Mouse (Mus musculus): ENCODE results near the gene Hoxd3. TPM values are rescaled to one million over a fixed set of nuclear protein-coding genes. Genes with fewer than 3 reads are reported as not detected.

The Hoxd3 gene
- polyA plus RNA-seq, 1 experiment from 2014 or later: 3.2 TPM

DNA sequence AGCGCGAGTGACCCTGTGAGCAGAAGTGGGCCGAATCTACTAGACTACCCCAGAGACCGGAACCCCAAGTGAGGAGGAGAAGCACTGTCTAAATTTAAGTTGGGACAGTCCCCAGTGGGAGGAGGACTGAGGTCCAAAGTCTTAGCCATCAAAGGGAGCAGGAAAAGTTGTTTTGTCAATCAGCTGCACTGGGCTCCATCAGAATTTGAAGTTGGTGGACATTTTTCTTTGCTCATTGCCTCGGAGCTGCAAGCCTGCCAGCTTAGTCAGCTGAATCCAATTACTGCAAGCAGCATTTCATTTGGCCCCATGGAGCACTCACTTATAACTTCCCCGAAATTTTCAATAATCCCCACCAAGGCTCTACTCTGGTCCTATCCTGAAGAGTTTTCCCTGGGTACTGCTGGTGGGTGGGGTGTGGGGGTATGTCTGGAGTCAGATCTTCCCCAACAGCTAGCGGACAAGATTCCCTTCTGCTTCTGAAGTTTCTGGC lies 25.9 kb downstream of the Hoxd3 start:
- no peak for TF ChIP-seq CTCF (IDR thresholded peaks at IDR 0.05; ENCODE audit: low read depth)
- H3K9me3 ChIP-seq (ENCODE audit: control insufficient read depth): no peaks in the 10 kb centered on the region
- no peaks in the 10 kb centered on the region for H3K4me1 ChIP-seq (replicated peaks; ENCODE audit: control insufficient read depth, insufficient read depth, low read length)
- H3K27me3 ChIP-seq (replicated peaks; ENCODE audit: control insufficient read depth, insufficient read depth, low read length): peaks cover 90% of the 10 kb centered on the region
- H3K27ac ChIP-seq (ENCODE audit: low read depth, low read length): no peak overlapping the region
- H3K4me2 ChIP-seq (replicated peaks; ENCODE audit: low read depth): no peak overlapping the region
- 44% methylated on average over 7 of the region's 7 CpGs for WGBS
- no peak overlapping the region for H3K4me3 ChIP-seq (ENCODE audit: low read depth, low read length)
- no peak overlapping the region for H3K9ac ChIP-seq (ENCODE audit: low read depth, low read length)
- no peaks in the 10 kb centered on the region; the same call in 1 of the 2 replicates for H3K36me3 ChIP-seq (ENCODE audit: control insufficient read depth, insufficient read depth)
- no peak for ATAC-seq

DNA sequence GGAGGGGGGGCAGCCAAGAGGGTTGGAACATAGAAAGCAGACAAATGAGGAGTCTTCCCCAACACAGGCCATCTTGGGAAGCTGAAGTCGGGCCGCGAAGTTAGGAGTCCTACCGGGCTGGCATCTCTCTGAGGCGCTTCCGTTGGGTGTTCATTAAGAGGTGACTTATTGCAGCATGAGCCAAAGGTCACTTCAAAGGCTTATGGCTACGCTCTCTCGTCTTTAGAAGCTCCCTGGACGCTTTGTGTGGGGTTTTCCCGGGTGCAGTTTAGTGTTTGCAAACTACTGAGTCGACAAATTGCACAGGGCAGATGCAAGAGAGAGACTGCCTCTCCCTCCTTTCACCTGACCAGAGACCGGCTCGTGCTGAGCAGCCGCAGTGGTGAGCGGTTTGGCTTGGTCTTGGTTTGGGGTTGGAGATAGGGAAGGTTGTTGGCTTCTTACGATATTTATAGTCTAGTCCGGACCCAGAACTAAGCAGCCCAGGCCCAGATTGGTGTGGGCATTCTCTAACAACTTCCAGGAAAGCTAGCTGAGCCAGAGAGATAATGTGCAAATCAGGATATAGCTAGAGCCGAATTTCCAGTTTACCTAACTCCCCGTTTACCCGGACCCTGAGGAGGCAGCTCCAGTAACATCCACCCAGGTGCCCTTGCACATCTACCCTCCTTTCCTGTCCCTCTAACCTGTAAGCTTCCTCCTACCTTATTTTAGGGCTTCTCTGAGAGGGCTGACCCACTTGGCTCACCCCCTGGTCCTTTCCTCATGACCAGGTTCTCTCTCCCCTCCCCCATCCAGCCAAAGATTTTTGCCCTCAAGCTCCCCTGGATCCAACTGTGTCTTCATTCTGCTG lies 27.1 kb downstream of the Hoxd3 start:
- peaks cover 85% of the 10 kb centered on the region for H3K27me3 ChIP-seq (replicated peaks; ENCODE audit: control insufficient read depth, insufficient read depth, low read length)
- H3K9me3 ChIP-seq (ENCODE audit: control insufficient read depth): no peaks in the 10 kb centered on the region
- H3K9ac ChIP-seq (ENCODE audit: low read depth, low read length): no peak overlapping the region
- TF ChIP-seq CTCF (IDR thresholded peaks at IDR 0.05; ENCODE audit: low read depth): no peak
- no peaks in the 10 kb centered on the region; the same call in 1 of the 2 replicates for H3K36me3 ChIP-seq (ENCODE audit: control insufficient read depth, insufficient read depth)
- no peak overlapping the region for H3K4me3 ChIP-seq (ENCODE audit: low read depth, low read length)
- H3K4me1 ChIP-seq (replicated peaks; ENCODE audit: control insufficient read depth, insufficient read depth, low read length): no peaks in the 10 kb centered on the region
- H3K4me2 ChIP-seq (replicated peaks; ENCODE audit: low read depth): peak overlapping the region; percentile 35; the same call in 1 of the 2 replicates
- no peak overlapping the region for H3K27ac ChIP-seq (ENCODE audit: low read depth, low read length)
- ATAC-seq: peak; percentile 36; the same call in 1 of the 2 replicates
- 10% methylated on average over 20 of the region's 20 CpGs for WGBS

GRCm38 (mm10) chr2:74739476-74739800 lies 27.7 kb downstream of the Hoxd3 start:
- no peak for ATAC-seq
- no peaks in the 10 kb centered on the region for H3K4me1 ChIP-seq (replicated peaks; ENCODE audit: control insufficient read depth, insufficient read depth, low read length)
- no peaks in the 10 kb centered on the region for H3K9me3 ChIP-seq (ENCODE audit: control insufficient read depth)
- H3K9ac ChIP-seq (ENCODE audit: low read depth, low read length): no peak overlapping the region
- H3K4me2 ChIP-seq (replicated peaks; ENCODE audit: low read depth): no peak overlapping the region
- H3K27me3 ChIP-seq (replicated peaks; ENCODE audit: control insufficient read depth, insufficient read depth, low read length): peaks cover 85% of the 10 kb centered on the region
- H3K4me3 ChIP-seq (ENCODE audit: low read depth, low read length): no peak overlapping the region
- H3K36me3 ChIP-seq (ENCODE audit: control insufficient read depth, insufficient read depth): no peaks in the 10 kb centered on the region; the same call in 1 of the 2 replicates
- no peak overlapping the region for H3K27ac ChIP-seq (ENCODE audit: low read depth, low read length)
- WGBS: 45% methylated on average over 2 of the region's 2 CpGs
- TF ChIP-seq CTCF (IDR thresholded peaks at IDR 0.05; ENCODE audit: low read depth): no peak

- 20% methylated on average over 14 of the region's 14 CpGs for WGBS
- ATAC-seq: no peak
- no peak for TF ChIP-seq CTCF (IDR thresholded peaks at IDR 0.05; ENCODE audit: low read depth)
- Histone ChIP-seq H3K4me3 (ENCODE audit: low read depth, low read length) (0 out of 2 replicates have a peak overlapping the region, but pooled peaks have one; percentile 5), H3K9ac (ENCODE audit: low read depth, low read length) (no peak overlapping the region), H3K9me3 (ENCODE audit: control insufficient read depth) (no peaks in the 10 kb centered on the region), H3K27ac (ENCODE audit: low read depth, low read length) (no peak overlapping the region), H3K27me3 (replicated peaks; ENCODE audit: control insufficient read depth, insufficient read depth, low read length) (peaks cover 85% of the 10 kb centered on the region), H3K4me2 (replicated peaks; ENCODE audit: low read depth) (peak overlapping the region; percentile 56; the same call in 1 of the 2 replicates), H3K36me3 (ENCODE audit: control insufficient read depth, insufficient read depth) (no peaks in the 10 kb centered on the region; the same call in 1 of the 2 replicates), H3K4me1 (replicated peaks; ENCODE audit: control insufficient read depth, insufficient read depth, low read length) (no peaks in the 10 kb centered on the region)
Observed at GRCm38 (mm10) chr2:74739869-74740268, 28.1 kb downstream of the Hoxd3 start.

GRCm38 (mm10) chr2:74740311-74741091 lies 28.8 kb downstream of the Hoxd3 start:
- no peak for ATAC-seq
- peak overlapping the region; percentile 22; the same call in 1 of the 2 replicates for H3K4me3 ChIP-seq (ENCODE audit: low read depth, low read length)

More at GRCm38 (mm10) chr2:74740311-74741091, 28.8 kb downstream of the Hoxd3 start:
- H3K4me2 ChIP-seq (replicated peaks; ENCODE audit: low read depth): peak overlapping the region; percentile 56
- no peak overlapping the region for H3K9ac ChIP-seq (ENCODE audit: low read depth, low read length)
- TF ChIP-seq CTCF (IDR thresholded peaks at IDR 0.05; ENCODE audit: low read depth): no peak
- no peaks in the 10 kb centered on the region for H3K9me3 ChIP-seq (ENCODE audit: control insufficient read depth)
- H3K4me1 ChIP-seq (replicated peaks; ENCODE audit: control insufficient read depth, insufficient read depth, low read length): no peaks in the 10 kb centered on the region
- no peak overlapping the region for H3K27ac ChIP-seq (ENCODE audit: low read depth, low read length)
- H3K36me3 ChIP-seq (ENCODE audit: control insufficient read depth, insufficient read depth): no peaks in the 10 kb centered on the region; the same call in 1 of the 2 replicates
- 11% methylated on average over 43 of the region's 43 CpGs for WGBS
- H3K27me3 ChIP-seq (replicated peaks; ENCODE audit: control insufficient read depth, insufficient read depth, low read length): peaks cover 83% of the 10 kb centered on the region
